Mouse (Mus musculus) 3T3-L1 (cell line): ENCODE measurements around the gene Sos2.
A peak's percentile ranks its signal among the peaks of the same experiment; 100 is the strongest.
"Not testable (repeated sequence)": the region's sequence is repeated elsewhere in the genome, so short reads cannot be mapped to it uniquely, and the experiment has no call there.

ENCODE experiments used
- DNase-seq: peaks from one replicate; pipeline ENCODE4 v3.0.0-alpha.2; 2015; ENCODE audit warnings: low read depth, low spot score

Gene Sos2

DNA sequence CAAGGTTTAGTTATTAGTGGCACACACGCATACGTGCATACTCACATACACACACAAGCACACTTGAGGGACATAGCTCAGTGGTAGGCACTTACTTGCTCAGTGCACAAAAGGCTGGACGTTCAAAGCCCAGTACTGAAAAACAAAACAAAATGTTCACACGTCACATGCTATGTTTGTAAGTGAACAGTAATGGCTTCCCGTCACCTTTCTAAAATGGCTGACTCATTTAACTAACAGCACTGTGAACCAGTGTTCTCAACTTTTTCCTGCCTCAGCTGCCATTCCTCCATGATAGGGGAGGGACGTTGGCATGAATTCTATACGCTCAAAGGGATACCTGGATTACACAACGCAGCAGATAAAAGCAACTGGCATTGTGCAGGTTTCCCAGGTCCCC is 108.4 kb downstream of the Sos2 start:
- no peak for DNase-seq

- DNase-seq: peak; percentile 47
These were observed 111.7 kb downstream of the Sos2 start for GRCm38 (mm10) chr12:69569926-69570325.

- DNase-seq: no peak
These were observed 113.4 kb downstream of the Sos2 start for GRCm38 (mm10) chr12:69568266-69568665.

DNA sequence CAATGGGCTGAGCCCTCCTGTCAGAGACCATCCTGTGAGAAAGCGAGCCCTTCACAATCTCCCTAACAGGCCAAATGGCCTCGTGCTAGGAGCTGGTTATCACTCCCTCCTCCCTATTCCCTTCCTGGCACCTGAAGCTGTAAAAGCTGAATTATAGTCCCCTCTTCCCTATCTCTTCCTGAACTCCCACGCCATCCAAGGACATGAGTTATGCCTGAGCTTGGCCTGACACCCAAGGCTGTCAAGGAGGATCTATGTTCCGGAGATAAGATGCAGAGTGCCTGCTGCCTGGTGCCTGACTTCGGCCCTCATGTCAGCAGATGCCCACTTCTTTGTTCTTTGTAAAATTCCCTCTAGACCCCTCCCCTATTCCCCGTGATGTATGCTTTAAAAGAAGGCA is 120.6 kb downstream of the Sos2 start:
- not testable (repeated sequence) for DNase-seq

DNA sequence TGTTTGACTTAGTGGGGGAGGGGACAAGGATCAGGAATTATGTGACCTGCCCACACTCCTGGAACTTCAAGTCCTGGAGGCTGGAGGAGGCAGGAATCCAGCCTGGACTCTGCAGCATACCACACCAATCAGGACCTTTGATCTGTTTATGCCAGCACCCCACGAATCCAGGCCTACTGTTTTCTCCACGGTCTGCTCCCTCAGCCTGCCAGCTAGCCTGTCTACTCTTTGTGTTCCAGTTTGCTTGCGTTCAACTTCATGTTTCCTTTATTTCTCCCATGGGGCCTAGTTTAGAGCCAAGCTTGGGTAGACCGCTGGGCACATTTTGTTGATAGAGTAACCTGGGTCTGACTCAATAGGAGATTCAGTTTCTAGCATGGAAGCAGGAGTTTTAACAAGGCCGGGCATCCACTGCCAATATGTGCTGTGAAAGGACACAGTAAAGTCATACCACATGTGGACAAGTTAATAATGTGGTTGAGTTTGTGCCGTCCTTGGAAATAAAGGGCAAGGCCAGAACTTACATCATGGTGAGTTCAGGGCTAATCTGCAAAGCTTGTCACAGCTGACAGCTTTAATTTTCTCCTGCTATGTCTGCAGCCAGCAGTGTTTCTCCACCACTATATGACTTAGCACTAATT is 125.3 kb downstream of the Sos2 start:
- DNase-seq: no peak

- DNase-seq: no peak
These were observed 136.0 kb downstream of the Sos2 start for GRCm38 (mm10) chr12:69545456-69546178.

DNA sequence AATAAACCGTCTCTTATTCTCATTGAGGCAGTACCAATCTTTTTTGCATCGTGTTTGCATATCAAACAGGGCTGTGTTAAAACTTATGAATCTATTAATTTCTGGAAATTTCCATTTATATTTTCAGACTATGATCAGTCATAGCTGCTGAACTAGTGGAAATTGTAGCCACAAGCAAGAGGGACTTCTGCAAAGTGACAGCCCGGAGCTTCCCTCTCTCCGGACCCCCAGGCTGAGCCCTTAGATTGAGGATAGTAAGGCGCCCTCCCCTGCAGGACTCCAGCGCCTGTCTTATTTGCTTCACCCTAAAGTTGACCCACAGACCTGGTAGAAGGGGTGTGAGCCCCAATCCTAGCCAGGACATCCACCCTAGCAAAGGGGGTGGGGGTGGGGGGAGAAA is 136.7 kb downstream of the Sos2 start:
- no peak for DNase-seq

DNA sequence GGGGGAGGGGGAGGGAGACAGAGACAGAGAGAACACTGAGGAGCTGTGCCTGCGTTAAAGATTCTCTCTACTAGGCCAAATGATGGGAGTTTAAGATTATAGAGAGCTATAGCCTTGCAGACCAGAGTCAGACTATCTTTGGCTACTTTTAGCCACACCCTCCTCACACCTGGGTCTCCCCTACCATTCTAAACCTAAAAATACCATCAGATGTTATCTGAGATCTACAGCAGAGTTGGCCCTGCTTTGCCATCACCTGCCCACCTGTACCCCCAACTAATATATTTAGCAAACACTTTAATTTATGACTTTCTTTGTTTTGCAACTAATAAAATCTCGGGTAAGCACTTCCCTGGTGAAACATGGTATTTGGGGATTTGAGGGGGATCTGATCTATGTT is 137.1 kb downstream of the Sos2 start:
- DNase-seq: no peak

GRCm38 (mm10) chr12:69542376-69542775 is 139.3 kb downstream of the Sos2 start:
- DNase-seq: peak; percentile 76

GRCm38 (mm10) chr12:69541663-69542062 is 140.0 kb downstream of the Sos2 start:
- no peak for DNase-seq

DNA sequence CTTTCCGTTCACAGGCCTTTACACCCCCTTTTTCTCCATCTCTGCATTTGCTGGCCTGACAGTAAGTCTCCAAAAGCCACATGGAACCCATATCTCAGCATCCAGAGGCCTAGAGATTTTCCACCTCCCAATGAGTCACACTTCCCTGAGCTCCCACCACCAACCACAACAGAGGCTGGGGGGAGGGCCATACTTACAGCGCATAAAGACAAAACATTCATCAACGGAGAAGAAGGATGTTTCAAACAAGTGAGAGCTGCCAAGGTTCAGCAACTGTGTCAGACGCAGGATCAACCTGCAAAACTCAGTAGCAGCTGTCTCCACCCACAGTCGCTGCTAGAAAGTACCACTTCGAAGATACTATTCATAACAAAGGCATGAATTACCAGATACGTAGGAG is 142.3 kb downstream of the Sos2 start:
- peak; percentile 96 for DNase-seq

DNA sequence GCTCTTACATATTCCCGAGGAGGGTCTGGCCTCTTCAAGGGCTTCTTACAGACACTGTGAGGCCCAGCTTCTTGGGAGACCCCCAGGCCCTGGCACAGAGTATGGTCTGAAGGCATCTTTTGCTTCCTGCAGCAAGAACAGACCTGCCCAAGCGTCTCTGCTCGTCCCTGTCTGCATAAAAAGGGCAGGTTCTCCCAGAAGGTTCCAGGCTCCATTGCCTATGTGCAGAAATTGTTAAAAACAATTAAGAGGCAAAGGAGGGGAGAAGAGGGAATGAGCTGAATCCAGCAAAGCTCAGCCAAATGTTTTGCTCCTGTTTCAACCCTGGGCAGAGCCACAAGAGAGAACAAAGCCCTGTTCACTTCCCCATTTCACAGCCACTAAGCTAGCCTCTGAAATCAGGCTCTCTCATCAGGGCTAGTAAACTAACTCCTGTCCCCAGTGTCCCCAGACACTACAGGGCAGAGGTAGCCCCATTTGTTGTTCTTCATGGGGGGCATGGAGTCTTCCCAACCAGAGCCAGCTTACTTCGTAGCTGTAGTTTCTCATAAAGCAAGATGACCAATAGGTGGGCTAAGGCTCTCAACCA is 143.2 kb downstream of the Sos2 start:
- peak; percentile 48 for DNase-seq

GRCm38 (mm10) chr12:69537675-69538361 is 143.8 kb downstream of the Sos2 start:
- peak; percentile 82 for DNase-seq

DNA sequence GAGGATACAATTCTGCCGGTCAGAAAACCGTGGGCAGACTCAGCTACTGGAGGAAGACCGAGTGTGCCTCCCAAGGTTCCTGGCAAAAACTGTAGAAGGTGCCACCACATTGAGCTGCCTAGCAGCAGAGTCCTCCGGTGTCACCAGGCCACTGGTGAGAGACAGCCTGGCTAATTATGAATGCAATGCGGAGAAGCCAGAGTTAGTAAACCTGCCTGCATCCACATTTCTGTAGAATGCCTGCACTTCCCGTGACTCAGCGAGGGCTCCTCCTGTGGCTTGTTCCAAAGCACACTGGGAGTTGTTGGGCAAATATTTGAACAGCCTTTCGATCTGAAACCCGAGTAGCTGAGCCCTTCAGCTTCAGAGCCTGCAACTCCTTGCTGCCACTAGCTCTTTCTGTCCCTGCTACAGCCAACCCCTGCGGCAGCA is 144.4 kb downstream of the Sos2 start:
- peak; percentile 88 for DNase-seq

- no peak for DNase-seq
These were observed 144.9 kb downstream of the Sos2 start for GRCm38 (mm10) chr12:69536616-69537242.
